Mouse (Mus musculus) gastrocnemius, postnatal 36 days (tissue): ENCODE measurements around the gene Gm9970. TPM values are rescaled to one million over a fixed set of nuclear protein-coding genes. Genes with fewer than 3 reads are reported as not detected.

Source experiments
- DNase-seq, 2 experiments: peaks; one replicate each; pipeline ENCODE4 v3.0.0; 2022
- intact Hi-C: fragments of 180-260 bp; cut with DNase I; formaldehyde crosslinking; loops from one replicate; pipeline ENCODE4 v1.15.1; 2025
- long read RNA-seq, 2 experiments: library from polyadenylated mRNA; stranded (forward); transcript quantifications; one replicate each; pipeline ENCODE4 v2.0.0; 2021
- total RNA-seq, 2 experiments: library from RNA; stranded (reverse); gene quantifications; 2 replicates each; pipeline ENCODE4 v1.2.3; 2021

Gene Gm9970
- total RNA-seq = not detected
- long read RNA-seq, experiment 1 = 0 reads
- long read RNA-seq, experiment 2 = 0 reads

- intact Hi-C loops = loop anchor here (2.0 to 5.0 kb wide), 2 partner anchors 20 to 46 kb away; partner anchors contain the start of gene Ppm1g
- DNase-seq = peak; percentile 93 to 95
Observed at GRCm38 (mm10) chr5:31240637-31241521, at the start of gene Gm9970, which contains the start of gene Nrbp1. Gene Gm9970, minus strand, starts transcription at chr5:31241232. Gene Nrbp1, plus strand, starts transcription at chr5:31240864.

- DNase-seq = no peak
- intact Hi-C loops = loop anchor here (5.0 to 10.0 kb wide), 2 partner anchors 47 to 185 kb away; partner anchors contain the start of genes Gm9970 and Nrbp1
Observed at GRCm38 (mm10) chr5:31289626-31290230, 48.7 kb upstream of the Gm9970 start.

- intact Hi-C loops = loop anchor here (5.0 to 10.0 kb wide), 2 partner anchors 46 to 186 kb away; partner anchors contain the start of genes Gm9970 and Nrbp1
- DNase-seq = peak in 1 of 2 experiments; percentile 36
Observed at GRCm38 (mm10) chr5:31288655-31289054, 47.6 kb upstream of the Gm9970 start.

- intact Hi-C loops = loop anchor here (5.0 to 10.0 kb wide), 2 partner anchors 46 to 187 kb away; partner anchors contain the start of genes Gm9970 and Nrbp1
Observed at GRCm38 (mm10) chr5:31288225-31288624, 47.2 kb upstream of the Gm9970 start.

GRCm38 (mm10) chr5:31279245-31279988, 38.4 kb upstream of the Gm9970 start:
- intact Hi-C loops = no loop called here
- no peak for DNase-seq

More at GRCm38 (mm10) chr5:31288225-31288624, 47.2 kb upstream of the Gm9970 start:
- DNase-seq = no peak

GRCm38 (mm10) chr5:31273018-31273417, 32.0 kb upstream of the Gm9970 start:
- intact Hi-C loops = no loop called here
- DNase-seq = no peak

GRCm38 (mm10) chr5:31267686-31268085, 26.7 kb upstream of the Gm9970 start:
- intact Hi-C loops = no loop called here

GRCm38 (mm10) chr5:31266101-31266500, 25.1 kb upstream of the Gm9970 start:
- DNase-seq = no peak
- intact Hi-C loops = no loop called here

More at GRCm38 (mm10) chr5:31267686-31268085, 26.7 kb upstream of the Gm9970 start:
- DNase-seq = no peak

GRCm38 (mm10) chr5:31257616-31258015, 16.6 kb upstream of the Gm9970 start:
- no peak for DNase-seq
- intact Hi-C loops = no loop called here

- intact Hi-C loops = no loop called here
Observed at GRCm38 (mm10) chr5:31255971-31256370, 14.9 kb upstream of the Gm9970 start.

GRCm38 (mm10) chr5:31255381-31255780, 14.3 kb upstream of the Gm9970 start:
- intact Hi-C loops = no loop called here
- no peak for DNase-seq

More at GRCm38 (mm10) chr5:31255971-31256370, 14.9 kb upstream of the Gm9970 start:
- no peak for DNase-seq

GRCm38 (mm10) chr5:31254901-31255300, 13.9 kb upstream of the Gm9970 start:
- intact Hi-C loops = no loop called here

GRCm38 (mm10) chr5:31254452-31254851, 13.4 kb upstream of the Gm9970 start:
- peak in 1 of 2 experiments; percentile 20 for DNase-seq

More at GRCm38 (mm10) chr5:31254901-31255300, 13.9 kb upstream of the Gm9970 start:
- DNase-seq = no peak

GRCm38 (mm10) chr5:31253806-31254205, 12.8 kb upstream of the Gm9970 start:
- DNase-seq = no peak
- intact Hi-C loops = no loop called here

More at GRCm38 (mm10) chr5:31254452-31254851, 13.4 kb upstream of the Gm9970 start:
- intact Hi-C loops = no loop called here

GRCm38 (mm10) chr5:31252795-31253545, 11.9 kb upstream of the Gm9970 start:
- no peak for DNase-seq
- intact Hi-C loops = no loop called here

- intact Hi-C loops = no loop called here
Observed at GRCm38 (mm10) chr5:31252151-31252550, 11.1 kb upstream of the Gm9970 start.

GRCm38 (mm10) chr5:31251541-31252101, 10.6 kb upstream of the Gm9970 start, which contains the start of gene Krtcap3:
Gene Krtcap3, plus strand, starts transcription at chr5:31251691.
- DNase-seq = no peak
- intact Hi-C loops = no loop called here

More at GRCm38 (mm10) chr5:31252151-31252550, 11.1 kb upstream of the Gm9970 start:
- DNase-seq = no peak

GRCm38 (mm10) chr5:31250716-31251115, 9.7 kb upstream of the Gm9970 start:
- DNase-seq = no peak
- intact Hi-C loops = no loop called here

GRCm38 (mm10) chr5:31242191-31242590, 1.2 kb upstream of the Gm9970 start:
- DNase-seq = no peak
- intact Hi-C loops = loop anchor here (5.0 kb wide), 1 partner anchor 45 kb away; no protein-coding TSS in a partner anchor
